Mouse (Mus musculus) spleen, postnatal 14 days (tissue): ENCODE data around the gene Anks1b.
A peak's percentile ranks its signal among the peaks of the same experiment; 100 is the strongest.

Experiments
- DNase-seq, 2 experiments: peaks; one replicate each; pipeline ENCODE4 v3.0.0; 2021 to 2022; ENCODE audit warnings: low spot score in 2 of 2

Anks1b gene

DNA sequence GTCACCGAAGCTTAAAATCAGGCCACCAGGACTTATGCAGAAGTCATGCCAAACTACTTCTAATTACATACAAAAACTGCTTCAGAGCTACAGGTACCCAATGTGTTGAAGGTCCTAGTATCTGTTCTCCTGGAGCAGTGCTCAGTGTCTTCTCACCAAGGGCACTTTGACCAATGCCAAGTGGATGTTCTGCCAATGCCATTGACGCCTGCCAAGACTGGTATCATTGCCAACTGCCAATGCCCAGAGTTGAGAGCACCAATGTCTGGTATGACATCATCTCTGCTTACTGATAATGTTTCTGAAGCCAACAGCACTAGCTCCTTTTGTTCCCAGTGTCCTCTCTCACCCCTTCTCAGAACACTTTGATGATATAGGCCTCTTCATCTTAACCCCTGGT is 793.4 kb downstream of the Anks1b start:
- DNase-seq = no peak

DNA sequence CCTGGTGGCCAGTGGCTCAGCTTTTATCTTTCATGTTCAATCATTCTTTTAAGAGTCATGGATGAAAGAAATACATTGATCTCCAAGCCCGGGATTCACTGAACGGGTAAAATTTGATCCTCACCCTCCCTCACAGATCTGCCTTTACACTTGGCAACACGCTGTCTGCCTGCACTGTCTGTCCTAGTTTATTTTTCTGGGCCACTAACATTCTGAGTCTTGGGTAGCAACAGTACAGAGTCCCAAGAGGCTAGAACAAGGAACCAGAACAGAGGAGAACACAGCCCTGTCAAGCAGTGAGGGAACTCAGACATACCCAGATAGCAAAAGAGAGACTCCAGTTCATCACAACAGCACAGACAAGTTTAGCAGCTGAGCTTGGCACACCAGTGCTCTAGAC is 797.0 kb downstream of the Anks1b start:
- DNase-seq = no peak

DNA sequence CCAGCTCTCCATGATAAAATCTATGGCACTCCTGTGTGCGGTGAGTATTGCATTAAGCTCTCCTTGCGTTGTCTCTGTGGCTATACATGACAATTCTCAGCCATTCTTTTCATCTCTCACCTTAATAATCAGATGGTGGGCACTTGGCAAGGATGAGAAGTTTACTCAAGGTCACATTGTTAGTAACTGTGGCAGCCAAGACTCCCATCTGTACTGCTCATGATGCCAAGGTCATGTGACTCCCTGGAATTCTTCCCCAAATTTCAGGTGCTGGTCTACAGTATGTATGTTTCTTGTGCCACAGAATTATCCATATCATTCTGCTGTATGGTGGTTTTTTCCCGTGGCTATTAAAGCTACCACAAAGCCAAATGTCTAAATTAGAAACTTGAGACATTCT is 798.8 kb downstream of the Anks1b start:
- no peak for DNase-seq

DNA sequence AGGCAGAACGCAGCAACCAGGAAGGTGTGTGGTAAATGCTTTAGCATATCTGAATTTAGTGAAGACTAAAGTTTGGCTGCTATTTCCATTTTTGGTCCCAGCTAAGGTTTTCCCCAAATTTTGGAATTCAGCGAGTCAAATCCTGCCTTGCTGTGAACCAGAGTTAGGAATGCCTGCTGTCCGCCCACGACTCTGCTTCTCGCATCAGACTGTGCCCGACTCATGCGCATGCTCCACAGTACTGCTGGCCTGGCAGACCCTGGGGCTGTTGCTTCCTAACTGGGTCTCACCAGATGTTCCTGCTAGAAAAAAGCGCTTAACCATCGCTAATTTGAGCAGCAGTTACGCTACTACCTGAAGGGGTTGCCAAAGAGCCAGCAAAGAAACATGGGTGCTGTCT is 801.1 kb downstream of the Anks1b start:
- DNase-seq = no peak

DNA sequence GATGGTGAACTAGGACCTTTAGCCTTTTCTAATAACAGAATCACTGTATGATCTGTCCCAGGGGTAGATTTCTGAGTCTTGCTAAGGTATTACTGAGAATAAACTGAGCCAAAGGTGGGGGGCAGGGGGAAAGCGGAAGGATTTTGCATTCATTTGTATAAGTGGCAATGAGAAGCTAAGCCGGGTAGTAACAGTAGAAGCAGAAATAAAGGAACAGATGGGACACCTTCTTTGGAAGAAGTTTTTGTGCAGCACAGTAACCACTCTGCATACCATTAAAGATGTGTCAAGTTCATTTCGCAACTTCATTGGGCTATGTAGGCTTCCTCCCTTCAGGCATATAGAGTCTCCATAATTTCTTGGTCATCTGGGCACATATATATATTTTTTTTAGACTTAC is 804.1 kb downstream of the Anks1b start:
- DNase-seq = no peak

DNA sequence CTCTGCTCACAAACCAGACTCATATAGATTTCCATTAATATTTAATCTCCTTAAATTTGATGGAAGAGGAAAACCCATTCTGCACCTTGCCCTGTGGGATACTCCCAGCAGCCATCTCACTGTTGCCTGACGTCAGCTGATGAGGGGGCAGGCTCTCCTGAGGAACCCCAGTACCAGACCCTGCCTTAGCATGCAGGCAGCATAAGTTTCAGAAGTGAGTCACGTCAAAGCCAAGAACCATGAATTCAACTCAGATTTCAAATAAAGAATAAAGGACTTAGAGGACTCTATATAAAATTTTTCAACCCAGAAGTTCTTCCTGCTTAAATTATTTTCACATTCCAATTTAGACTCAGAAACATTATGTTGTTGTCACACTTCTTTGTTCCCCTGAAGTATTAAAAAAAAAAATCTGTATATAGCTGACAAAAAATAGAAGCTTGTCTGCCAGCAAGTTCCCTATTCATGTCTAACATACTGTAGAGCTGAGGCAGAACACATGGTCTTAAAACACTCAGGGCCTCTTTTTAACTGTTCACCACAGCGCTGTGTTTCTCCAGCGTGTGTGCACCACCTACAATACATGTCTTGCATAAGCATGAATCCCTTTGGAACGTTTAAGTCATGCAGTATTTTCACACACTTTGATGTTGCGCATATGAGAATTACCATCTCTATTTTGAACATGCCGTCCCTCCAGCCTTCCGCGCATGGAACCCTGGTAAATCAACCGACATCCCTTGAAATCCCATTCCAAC is 806.6 kb downstream of the Anks1b start:
- no peak for DNase-seq

DNA sequence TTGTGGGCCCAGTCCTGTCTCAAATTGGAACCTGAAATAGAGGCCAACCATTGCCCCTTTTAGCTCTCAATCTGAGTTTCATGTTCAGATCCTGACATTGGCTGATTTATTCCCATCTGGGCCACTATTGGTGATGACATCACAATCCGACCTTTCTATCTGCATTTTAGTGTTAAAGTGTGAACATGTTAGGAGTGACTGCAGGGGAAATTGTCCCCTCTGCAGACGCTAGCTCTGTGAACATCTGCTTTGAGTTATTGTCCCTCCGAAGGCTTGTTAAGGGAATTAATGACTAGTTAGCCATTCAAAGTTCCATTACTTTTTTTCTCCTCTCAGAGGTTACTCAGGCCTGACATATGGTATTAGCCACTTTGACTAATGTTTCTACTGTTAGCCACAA is 810.5 kb downstream of the Anks1b start:
- no peak for DNase-seq

DNA sequence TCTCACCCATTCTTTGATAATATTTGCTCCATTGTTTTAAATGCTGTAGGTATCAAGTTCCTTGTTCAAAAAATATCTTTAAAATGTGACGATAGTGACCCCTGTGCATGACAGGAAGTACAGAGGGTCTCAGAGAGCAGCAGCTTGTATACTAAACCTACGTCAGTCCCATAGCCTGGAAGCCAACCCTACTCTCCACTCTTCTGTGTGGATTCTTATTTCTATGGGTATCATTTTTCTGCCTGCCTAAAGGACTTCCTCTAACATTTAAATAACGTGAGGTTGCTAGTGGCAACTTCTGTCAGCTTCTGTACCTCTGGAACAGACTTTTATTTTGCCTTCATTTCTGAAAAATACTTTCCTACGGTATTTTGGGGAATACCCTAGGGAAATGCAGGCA is 812.1 kb downstream of the Anks1b start:
- no peak for DNase-seq

DNA sequence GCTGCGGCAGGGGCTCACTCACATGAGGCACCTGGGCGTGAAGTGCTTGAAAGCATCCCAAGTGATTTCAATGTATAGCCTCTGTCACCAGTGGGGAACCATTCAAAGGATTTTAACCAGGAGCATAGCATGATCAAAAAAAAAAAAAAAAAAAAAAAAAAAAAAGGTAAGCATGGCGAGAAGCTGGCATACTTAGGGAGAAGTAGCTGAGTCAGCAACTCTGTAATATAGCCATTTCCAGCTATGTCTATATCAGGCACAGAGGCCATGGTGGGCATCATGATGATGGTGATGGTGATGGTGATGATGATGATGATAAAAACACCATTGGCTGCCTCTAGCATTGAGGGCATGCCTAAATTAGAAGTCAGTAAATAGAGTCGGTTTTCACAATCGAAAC is 814.8 kb downstream of the Anks1b start:
- no peak for DNase-seq

DNA sequence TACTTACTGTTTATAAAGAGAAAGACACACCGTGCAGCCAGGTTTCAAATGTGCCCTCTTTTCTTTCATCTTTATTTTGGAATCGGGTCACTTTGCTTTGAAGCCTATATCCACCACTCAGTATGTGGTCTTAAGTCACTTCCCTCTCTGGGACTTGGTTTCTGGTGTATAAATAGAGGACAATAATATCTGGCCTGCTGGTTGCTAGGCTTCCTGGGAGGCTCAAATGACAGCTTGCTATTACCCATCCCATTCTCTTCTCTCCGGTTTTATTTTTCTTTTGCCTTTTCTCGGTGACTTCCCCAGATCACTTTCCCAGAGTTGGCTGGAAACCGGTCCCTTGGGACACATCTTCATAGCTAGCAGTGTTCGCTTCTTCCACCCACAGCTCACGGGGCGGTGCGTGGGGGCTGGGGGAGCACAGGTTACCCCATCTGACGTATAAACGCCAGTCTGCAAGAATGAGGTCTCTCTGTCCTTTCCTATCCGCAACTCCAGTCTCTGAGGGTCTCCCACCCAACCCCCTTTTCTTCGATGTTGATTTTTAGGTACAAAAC is 815.5 kb downstream of the Anks1b start:
- no peak for DNase-seq

DNA sequence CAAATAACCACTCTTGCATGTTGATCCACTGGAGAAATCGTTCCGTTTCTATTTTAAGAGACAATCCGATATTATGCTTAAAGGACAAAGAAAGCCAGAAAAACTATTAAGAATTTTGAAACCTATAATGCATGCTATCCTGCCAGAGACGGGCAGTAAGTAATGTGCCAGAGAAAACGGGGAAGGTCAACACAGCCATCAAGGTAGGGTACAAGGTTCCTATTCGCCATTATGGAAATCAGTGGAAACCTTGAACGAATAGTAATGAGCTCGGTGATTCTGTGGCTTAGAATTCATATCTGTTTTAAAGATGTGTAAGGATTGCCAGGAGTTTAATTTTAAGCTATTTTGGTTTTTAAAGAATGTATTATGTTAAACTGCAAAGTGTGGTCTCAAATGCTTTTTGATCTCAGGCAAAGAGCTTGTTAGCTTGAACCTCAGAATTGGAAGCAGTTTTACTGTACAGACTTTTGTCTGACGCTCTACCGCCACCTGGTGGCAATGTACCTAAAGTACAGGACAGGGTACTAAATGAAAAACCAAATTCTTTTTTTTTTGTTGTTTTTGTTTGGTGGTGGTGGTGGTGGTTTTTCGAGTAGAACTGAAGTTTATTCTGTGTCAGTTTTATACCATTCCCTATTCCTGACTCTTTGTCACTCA is 816.7 kb downstream of the Anks1b start:
- DNase-seq = peak in 1 of 2 experiments; percentile 15

DNA sequence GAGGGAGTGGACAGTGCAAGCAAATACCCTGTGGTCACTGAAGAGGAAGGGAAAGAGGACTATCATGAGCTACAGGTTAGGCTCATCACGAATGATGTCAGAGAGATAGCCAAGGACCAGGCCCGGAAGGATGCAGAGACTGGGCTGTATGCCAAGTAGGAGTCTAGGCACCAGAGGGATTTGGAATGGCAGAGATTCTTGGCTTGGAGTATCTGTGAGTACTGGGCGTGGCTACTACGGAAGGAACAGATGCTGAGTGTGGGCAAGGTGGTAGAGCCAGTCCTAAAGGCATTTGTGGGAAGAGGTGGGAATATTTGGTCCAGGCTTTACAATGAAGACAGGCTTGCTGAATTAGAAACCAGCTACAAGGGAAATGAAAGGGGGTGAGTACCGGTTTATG is 823.4 kb downstream of the Anks1b start:
- no peak for DNase-seq

DNA sequence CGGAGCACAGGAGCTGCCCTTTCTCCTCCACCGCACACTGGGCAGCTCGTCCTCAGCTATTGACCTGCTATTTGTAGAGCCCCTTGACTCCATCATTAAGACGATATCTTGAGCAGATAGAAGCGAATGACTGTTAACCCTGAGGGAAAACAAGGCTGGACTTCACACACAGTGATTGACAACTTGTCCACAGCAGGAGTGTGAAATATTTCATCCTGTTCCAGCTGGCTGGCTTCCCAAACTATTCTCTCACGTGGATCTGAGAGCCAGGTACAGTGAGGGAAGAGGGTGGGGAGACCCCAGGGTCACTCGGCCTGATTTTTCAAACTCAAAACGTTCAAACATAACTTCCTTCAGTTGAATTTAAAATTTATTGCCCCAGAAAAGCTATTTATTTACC is 824.1 kb downstream of the Anks1b start:
- no peak for DNase-seq

DNA sequence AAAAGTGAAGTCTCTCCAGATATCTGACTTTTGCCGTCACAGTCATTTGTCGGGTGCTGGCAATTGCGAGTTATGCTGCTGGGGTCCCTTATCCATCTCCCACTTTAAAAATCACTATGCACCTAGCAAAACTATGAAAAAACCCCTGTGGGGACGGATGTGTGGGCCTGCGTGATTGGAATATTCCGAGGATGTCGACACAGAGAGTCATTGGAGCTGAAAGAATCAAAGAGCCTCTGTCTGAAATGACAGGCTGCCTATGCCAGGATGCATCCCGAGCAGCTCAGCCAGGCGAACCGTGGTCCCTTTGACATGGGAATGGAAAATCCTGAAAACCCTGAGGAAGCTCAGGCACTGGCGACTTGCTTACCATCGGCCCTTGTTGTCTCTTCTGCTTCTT is 825.9 kb downstream of the Anks1b start:
- DNase-seq = no peak

DNA sequence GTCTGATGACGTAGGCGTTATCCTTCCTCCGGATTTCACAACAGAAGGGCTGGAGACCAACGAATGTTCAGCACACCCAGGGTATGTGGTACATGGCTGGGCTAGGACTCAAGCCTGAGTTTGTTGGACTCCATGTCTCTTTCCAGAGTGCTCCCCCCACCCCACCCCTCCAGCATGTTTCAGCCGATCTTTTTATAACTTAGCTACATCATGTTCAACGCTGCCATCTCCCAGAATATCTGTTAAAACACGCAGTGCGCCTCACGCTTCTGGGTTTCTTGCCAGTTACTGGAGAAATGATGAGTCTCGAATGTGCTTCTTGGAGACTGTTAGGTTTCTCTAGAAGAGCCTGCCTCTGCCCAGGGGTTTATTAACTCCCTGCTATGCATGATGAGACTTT is 831.3 kb downstream of the Anks1b start:
- no peak for DNase-seq

DNA sequence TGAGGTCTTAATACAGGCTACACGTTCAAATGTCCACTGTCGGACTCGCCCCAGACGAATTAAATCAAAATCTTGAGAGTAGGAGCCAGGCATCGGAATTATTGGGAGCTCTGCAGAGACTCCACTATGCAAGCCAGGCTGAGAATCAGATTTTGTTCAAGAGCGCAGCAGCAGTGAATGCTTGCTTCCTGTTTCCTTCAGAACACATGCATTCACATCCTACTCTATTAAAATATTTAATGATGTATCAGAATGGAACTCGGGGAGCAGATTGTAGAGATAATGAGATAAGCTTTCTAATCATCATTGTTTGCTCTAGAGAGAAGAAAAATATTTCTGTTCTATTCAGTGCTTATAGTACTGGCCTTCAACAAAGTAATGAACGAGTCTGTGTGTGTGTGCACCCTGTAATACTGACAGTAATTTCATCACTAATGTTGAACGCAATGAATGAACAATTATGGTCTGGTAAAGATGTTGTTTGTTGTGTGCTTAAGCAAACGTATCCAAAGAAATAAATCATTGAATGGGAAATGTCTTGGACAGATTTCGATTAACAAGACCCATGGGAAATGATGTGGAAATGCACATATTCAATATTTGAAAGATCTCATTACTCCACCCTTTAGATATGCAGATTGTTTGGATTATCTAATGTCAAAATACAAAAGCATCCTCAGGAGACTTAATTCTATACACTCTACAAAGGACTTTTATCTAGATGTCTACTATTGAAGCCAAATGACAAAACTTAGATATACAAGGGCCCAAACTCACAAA is 835.7 kb downstream of the Anks1b start:
- no peak for DNase-seq

DNA sequence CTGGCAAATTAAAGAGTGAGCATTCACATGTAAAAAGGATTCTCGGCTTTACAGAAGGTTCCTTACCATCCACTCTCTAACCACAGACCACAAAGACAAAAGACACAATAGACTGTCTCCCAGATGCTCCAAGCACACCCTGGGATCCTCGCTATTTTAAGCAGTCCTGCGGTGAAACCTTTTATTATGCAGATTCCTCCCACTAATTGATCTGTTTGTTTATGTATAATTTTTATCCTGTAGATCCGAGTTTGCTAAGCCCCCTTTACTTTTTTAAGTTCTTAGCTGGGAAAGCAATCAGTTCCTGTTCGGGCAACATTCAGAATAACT is 836.3 kb downstream of the Anks1b start:
- DNase-seq = no peak

DNA sequence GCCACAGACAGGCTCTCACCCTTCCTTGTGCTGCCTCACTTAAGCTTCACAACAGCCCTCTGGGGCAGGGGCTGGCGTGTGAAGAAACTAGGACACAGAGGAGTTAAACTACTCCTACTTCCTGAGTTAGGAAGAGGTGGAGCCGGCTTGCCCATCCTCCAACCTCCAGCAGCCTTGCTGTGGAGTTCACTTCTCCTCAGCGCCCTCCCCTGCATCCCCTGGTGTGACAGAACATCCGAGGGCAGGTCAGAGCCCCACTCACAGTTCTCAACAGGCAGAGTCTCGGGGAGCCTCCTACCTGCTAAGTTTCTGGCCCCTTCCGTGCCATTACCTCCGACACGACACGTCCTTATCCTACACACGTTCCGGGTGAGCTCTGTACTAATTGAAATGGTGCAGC is 844.7 kb downstream of the Anks1b start:
- no peak for DNase-seq

DNA sequence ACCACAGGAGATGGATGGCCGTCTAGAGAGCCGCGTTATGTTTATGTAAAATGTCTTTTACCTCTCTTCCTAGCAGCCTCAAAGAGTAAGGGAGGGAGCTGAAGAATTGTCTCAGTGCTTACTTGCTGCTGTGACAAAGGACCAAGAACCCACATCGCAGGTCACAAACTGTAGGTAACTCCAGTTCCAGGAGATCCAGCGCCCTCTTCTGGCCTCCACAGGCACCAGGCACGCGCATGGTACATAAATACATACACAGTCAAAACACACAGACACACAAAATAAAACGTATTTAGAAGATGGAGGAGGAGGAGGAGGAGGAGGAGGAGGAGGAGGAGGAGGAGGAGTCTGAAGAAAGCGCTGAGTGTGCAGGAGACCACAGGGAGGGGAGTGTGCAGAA is 845.4 kb downstream of the Anks1b start:
- no peak for DNase-seq

DNA sequence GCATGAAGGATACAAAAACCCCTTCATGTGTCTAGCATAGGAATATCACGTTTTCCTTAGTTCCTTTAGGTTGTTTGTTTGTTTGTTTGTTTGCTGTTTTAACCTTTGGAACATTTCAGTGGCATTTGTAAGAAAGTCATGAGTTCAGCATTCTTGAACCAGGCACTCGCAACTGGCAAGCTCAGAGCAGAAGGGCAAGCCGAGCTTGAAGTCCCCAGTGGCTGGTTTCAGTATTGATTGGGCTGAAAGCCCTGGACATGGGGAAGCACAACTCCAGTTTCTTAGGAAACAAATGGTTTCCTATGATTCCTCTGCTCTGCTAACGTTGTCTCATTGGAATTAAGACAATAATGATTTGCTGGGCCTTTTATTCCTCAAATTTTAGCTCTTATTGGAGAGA is 846.7 kb downstream of the Anks1b start:
- DNase-seq = no peak

DNA sequence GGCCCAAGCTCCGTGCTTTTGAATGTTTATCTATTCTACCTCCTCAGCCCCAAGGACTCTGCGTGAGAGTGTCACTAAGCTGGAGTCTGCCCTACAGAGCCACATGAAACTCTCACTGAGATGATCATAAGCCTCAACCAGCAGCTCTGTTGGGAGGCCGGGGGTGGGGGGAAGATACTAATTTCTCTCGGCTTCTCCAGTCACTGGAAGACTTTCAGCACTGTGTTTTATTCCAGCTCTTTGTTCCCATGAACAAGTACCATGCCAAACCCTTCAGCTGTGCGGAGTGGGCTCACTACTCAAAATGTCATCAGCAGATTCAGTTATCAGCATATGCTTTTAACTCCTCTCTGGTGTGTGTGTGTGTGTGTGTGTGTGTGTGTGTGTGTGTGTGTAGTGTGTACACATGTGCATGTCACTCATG is 849.8 kb downstream of the Anks1b start:
- DNase-seq = no peak

DNA sequence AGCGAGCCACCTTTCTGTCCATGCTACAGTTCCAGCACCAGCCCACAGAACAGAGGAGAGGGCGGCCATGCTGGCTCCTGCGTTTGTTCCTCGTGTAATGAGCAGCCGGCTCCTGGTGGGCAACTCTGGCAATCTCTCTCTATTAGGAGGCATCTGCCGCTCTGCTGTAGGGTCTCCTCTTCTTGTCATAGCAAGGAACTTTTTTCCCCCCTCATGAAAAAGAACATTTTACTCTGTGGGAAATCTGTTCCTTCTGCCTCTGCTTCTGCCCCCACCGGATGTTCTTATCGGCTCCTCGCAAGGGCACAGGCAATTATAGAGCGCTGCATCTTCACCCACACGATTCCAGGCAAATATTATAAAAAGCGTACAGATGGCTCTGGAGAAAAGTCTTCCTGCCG is 850.6 kb downstream of the Anks1b start:
- DNase-seq = no peak

DNA sequence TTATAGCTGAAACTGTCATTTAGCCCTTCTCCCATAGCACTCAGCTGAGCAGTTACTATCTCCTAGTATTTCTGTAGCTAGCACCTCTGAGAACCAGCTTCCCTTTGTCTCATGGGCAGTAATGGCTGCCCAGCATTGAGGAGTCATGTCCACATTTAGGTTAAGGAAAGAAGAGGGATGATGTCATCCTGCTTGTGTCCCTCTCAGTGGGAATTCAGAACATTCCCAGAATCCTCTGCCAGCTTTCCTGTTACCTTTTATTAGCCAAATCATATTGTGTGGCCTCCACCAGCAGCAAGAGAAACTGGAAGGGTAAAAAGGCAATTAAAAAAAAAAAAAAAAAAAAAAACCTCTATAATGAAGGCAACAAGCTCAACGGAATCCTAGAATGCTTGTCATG is 851.6 kb downstream of the Anks1b start:
- no peak for DNase-seq
